Mouse (Mus musculus) liver, embryonic 15.5 days (tissue): ENCODE measurements around the gene Ccnl2. TPM values are rescaled to one million over a fixed set of nuclear protein-coding genes. Genes with fewer than 3 reads are reported as not detected.

Experiments used
- ATAC-seq: fragments of 200-750 bp; cut with Nextera tagmentation; 2 replicates; pipeline ENCODE4 v1.8.0; 2017; ENCODE audit warnings: moderate number of reproducible peaks, mild to moderate bottlenecking, moderate library complexity; ENCODE audit not compliant: insufficient read depth
- H3K27ac ChIP-seq: fragments of 300-500 bp; sonication (generic); replicated peaks from 2 replicates; pipeline ENCODE4 v1.5.1; 2015; ENCODE audit warnings: mild to moderate bottlenecking, inconsistent platforms
- H3K27me3 ChIP-seq: fragments of 300-500 bp; sonication (generic); 2 replicates; pipeline ENCODE4 v1.6.1; 2015; ENCODE audit warnings: mild to moderate bottlenecking, inconsistent platforms
- H3K36me3 ChIP-seq: fragments of 300-500 bp; sonication (generic); replicated peaks from 2 replicates; pipeline ENCODE4 v1.6.1; 2015; ENCODE audit warnings: moderate library complexity, mild to moderate bottlenecking, inconsistent platforms
- H3K4me1 ChIP-seq: fragments of 300-500 bp; sonication (generic); replicated peaks from 2 replicates; pipeline ENCODE4 v1.6.1; 2015; ENCODE audit warnings: inconsistent platforms
- H3K4me2 ChIP-seq: fragments of 300-500 bp; sonication (generic); 2 replicates; pipeline ENCODE4 v1.6.1; 2015; ENCODE audit warnings: moderate library complexity, mild to moderate bottlenecking, inconsistent platforms
- H3K4me3 ChIP-seq: fragments of 300-500 bp; sonication (generic); replicated peaks from 2 replicates; pipeline ENCODE4 v1.5.1; 2015; ENCODE audit warnings: mild to moderate bottlenecking, inconsistent platforms
- H3K9ac ChIP-seq: fragments of 300-500 bp; sonication (generic); 2 replicates; pipeline ENCODE4 v1.6.1; 2015; ENCODE audit warnings: moderate library complexity, mild to moderate bottlenecking, inconsistent platforms
- H3K9me3 ChIP-seq: fragments of 300-500 bp; sonication (generic); replicated peaks from 2 replicates; pipeline ENCODE4 v1.6.1; 2016; ENCODE audit warnings: inconsistent platforms
- WGBS: fragments of 180-500 bp; shearing (Covaris S2); methylation state at CpG from one replicate; pipeline ENCODE4 v1.1.7; 2015; ENCODE audit warnings: mixed read lengths; ENCODE audit not compliant: insufficient replicate concordance; 5-methylcytosine and 5-hydroxymethylcytosine counted together
- polyA plus RNA-seq: library from polyadenylated mRNA; unstranded; fragments of >200 nt; fragmentation: Nextera tagmentation; extraction: Ambion mirVana; gene quantifications from 2 replicates; pipeline ENCODE4 v1.2.1, GENCODE M21; 2015

The Ccnl2 gene
- 65.6 and 77.1 TPM in 2 replicates for polyA plus RNA-seq

- H3K4me3 ChIP-seq = peak within 1 kb of the TSS; percentile 96
- no peaks in the 10 kb centered on the region for H3K9me3 ChIP-seq
- H3K4me1 ChIP-seq = peaks cover 34% of the 10 kb centered on the region
- H3K9ac ChIP-seq = peak within 1 kb of the TSS; percentile 99
- H3K27ac ChIP-seq = peak within 1 kb of the TSS; percentile 89
- ATAC-seq = peak; percentile 99
- peak within 1 kb of the TSS; percentile 78 for H3K4me2 ChIP-seq
- under 1% methylated on average over 59 of the region's 60 CpGs for WGBS
- H3K36me3 ChIP-seq = peaks cover 79% of the 10 kb centered on the region
- no peaks in the 10 kb centered on the region for H3K27me3 ChIP-seq
These were observed at the start of gene Ccnl2 for GRCm38 (mm10) chr4:155811929-155812664. Gene Ccnl2, plus strand, starts transcription at chr4:155812489.

- Histone ChIP-seq H3K36me3 (no peaks in the 10 kb centered on the region), H3K4me2 (peak overlapping the region; percentile 90), H3K9ac (peak overlapping the region; percentile 67; the same call in 1 of the 2 replicates), H3K27ac (no peak overlapping the region), H3K27me3 (peaks cover 40% of the 10 kb centered on the region), H3K9me3 (no peaks in the 10 kb centered on the region), H3K4me3 (peak overlapping the region; percentile 67), H3K4me1 (peaks cover 21% of the 10 kb centered on the region)
- 61% methylated on average over 5 of the region's 5 CpGs for WGBS
- no peak for ATAC-seq
These were observed 42.8 kb upstream of the Ccnl2 start for GRCm38 (mm10) chr4:155769496-155769879.

DNA sequence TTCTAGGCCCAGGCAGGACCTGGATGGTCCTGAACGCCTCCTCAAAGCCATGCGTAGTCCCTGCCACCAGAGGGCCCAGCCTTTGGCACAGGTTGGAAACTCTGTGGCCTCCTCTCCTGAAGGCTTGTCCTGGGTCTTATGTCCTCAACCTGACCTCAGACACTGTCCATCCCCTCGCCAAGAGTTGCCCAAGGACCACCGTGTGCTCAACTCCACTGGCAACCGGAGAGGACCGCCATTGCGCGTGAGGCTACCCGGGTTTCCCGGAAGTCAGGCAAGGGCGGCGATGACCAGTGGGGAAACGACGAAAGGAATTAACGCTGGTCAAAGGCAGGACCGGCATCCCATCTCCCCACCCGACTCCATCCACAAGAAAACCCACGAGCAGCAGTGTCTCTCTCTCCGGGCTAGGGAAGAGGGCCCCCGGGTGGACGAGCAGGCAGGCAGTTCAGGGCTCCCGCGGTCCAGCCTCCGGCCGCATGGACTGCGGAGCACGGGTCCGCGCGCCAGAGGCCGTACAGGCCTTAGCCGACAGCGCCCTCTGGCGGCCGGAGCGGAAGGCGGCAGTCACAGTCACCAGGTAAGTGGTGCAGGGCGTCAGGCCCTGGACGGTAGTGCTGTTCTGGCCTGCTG, 42.3 kb upstream of the Ccnl2 start:
- Histone ChIP-seq H3K4me1 (peaks cover 26% of the 10 kb centered on the region), H3K4me2 (peak overlapping the region; percentile 90), H3K36me3 (no peaks in the 10 kb centered on the region), H3K4me3 (peak overlapping the region; percentile 67), H3K9ac (peak overlapping the region; percentile 67), H3K9me3 (no peaks in the 10 kb centered on the region), H3K27me3 (peaks cover 45% of the 10 kb centered on the region), H3K27ac (peak overlapping the region; percentile 61)
- WGBS = under 1% methylated on average over 39 of the region's 39 CpGs
- ATAC-seq = peak; percentile 84

DNA sequence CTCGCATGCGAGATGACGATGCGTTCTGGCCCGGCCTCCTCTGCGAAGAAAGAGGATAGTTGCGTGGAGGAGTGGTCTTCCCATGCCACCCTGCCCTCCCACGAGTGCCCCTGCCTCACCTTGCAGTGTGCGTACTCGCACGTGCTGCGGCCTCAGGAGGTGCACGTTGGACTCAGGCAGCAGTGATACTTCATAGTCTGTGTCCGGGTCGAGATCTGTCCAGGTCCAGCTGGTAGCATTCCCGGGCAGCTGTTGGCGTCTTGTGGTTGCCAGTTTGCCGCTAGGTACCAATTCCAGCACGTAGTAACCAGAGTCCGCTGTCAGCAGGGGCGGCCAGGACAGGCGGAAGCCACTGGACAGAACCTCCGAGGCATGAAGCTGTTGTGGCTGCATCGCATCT, 41.7 kb upstream of the Ccnl2 start:
- Histone ChIP-seq H3K27ac (no peak overlapping the region), H3K4me2 (peak overlapping the region; percentile 90), H3K9ac (peak overlapping the region; percentile 67; the same call in 1 of the 2 replicates), H3K9me3 (no peaks in the 10 kb centered on the region), H3K36me3 (no peaks in the 10 kb centered on the region), H3K4me1 (peaks cover 31% of the 10 kb centered on the region), H3K27me3 (peaks cover 51% of the 10 kb centered on the region), H3K4me3 (peak overlapping the region; percentile 67)
- WGBS = 57% methylated on average over 24 of the region's 24 CpGs
- ATAC-seq = no peak

DNA sequence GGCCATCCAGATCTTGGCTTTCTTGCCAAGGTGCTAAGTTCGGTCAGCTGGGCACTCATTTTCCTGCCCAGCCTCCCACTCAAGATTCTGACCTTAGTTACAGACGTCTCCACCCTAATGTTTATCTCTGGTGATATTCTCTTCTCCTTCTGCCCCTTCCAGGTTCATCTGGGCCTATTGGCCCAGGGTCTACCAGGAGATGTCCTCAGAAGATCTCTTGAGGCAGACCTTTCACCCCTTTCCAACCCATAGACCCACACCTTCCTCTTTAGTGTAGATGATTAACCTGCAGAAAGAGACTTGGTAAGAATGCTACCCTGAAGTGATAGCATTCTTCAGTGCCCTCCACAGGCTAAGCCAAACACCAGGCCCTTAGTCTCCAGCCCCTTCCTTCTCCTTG, 40.6 kb upstream of the Ccnl2 start:
- 62% methylated on average over 2 of the region's 2 CpGs for WGBS
- H3K27me3 ChIP-seq = peaks cover 61% of the 10 kb centered on the region
- H3K4me1 ChIP-seq = peaks cover 34% of the 10 kb centered on the region
- no peak overlapping the region for H3K9ac ChIP-seq
- no peaks in the 10 kb centered on the region for H3K9me3 ChIP-seq
- no peak overlapping the region for H3K27ac ChIP-seq
- no peak overlapping the region for H3K4me2 ChIP-seq
- no peak for ATAC-seq
- no peak overlapping the region for H3K4me3 ChIP-seq
- H3K36me3 ChIP-seq = no peaks in the 10 kb centered on the region

DNA sequence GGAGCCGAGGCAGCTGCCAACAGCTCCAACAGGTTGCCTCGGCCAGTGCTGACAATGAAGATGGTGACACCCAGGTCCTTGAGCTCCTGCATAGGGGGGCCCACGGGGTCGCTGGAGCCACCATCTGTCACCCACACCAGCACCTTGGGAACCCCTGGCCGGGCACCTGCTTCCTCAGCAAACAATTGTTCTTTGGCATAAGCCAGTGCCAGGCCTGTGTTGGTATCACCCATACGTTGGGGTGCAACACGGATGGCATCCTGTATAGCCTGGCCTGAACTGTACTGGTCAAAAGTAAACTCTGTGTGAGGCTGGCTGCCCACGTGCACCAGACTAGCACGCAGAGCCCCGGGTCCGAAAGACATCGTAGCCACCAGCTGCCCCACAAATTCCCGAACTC, 39.5 kb upstream of the Ccnl2 start:
- 72% methylated on average over 13 of the region's 13 CpGs for WGBS
- H3K4me3 ChIP-seq = no peak overlapping the region
- no peak overlapping the region for H3K4me2 ChIP-seq
- H3K9me3 ChIP-seq = no peaks in the 10 kb centered on the region
- H3K36me3 ChIP-seq = no peaks in the 10 kb centered on the region
- ATAC-seq = no peak
- H3K27me3 ChIP-seq = peaks cover 68% of the 10 kb centered on the region
- H3K4me1 ChIP-seq = peaks cover 39% of the 10 kb centered on the region
- no peak overlapping the region for H3K9ac ChIP-seq
- H3K27ac ChIP-seq = no peak overlapping the region

DNA sequence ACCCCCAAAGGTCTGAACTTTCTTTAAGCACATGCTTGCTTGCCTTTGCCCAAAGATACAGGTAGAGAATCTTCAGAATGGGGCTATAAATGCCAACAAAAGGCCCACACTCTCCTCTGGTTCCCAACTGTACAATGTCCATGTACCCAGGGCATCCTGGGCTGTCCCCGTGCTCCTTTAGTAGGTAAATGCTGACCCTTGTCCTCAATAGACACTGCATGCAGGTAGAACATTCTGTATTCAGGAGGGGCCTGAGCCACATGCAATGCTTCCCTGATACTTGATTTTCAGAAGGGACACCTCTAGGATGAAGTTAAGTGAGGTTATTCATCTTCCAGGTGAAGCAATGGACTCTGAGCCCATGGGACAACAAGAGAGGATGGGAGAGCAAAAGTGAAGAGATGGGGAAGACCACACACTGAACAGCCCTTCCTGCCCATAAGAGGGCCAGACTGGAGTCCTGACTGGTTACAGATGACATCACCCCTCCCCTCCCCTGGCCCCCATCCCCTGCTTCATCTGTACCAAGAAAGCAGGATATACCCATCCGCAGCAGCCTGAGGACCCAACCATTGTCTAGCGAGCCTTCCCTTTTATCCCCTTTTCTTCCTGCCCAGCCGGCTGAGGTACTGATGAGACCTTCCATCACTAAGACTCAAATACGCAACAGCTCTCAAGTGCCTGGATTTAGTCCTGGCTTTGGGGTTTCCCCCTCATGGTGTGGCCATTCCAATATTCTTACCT, 38.8 kb upstream of the Ccnl2 start:
- Histone ChIP-seq H3K9me3 (no peaks in the 10 kb centered on the region), H3K4me2 (peak overlapping the region; percentile 70; the same call in 1 of the 2 replicates), H3K27me3 (peaks cover 70% of the 10 kb centered on the region), H3K4me1 (peaks cover 39% of the 10 kb centered on the region), H3K9ac (no peak overlapping the region), H3K27ac (no peak overlapping the region), H3K4me3 (no peak overlapping the region), H3K36me3 (no peaks in the 10 kb centered on the region)
- WGBS = 36% methylated on average over 5 of the region's 5 CpGs
- ATAC-seq = no peak

- WGBS = 2% methylated on average over 35 of the region's 35 CpGs
- Histone ChIP-seq H3K9me3 (no peaks in the 10 kb centered on the region), H3K27me3 (peaks cover 70% of the 10 kb centered on the region), H3K4me1 (peaks cover 38% of the 10 kb centered on the region), H3K36me3 (no peaks in the 10 kb centered on the region), H3K27ac (no peak within 1 kb of the TSS), H3K9ac (0 out of 2 replicates have a peak within 1 kb of the TSS, but pooled peaks have one; percentile 15), H3K4me2 (peak within 1 kb of the TSS; percentile 70), H3K4me3 (peak within 1 kb of the TSS; percentile 37)
- ATAC-seq = peak; percentile 53
These were observed 38.0 kb upstream of the Ccnl2 start, which contains the start of gene Vwa1 for GRCm38 (mm10) chr4:155774280-155774754. Gene Vwa1, minus strand, starts transcription at chr4:155774698.

DNA sequence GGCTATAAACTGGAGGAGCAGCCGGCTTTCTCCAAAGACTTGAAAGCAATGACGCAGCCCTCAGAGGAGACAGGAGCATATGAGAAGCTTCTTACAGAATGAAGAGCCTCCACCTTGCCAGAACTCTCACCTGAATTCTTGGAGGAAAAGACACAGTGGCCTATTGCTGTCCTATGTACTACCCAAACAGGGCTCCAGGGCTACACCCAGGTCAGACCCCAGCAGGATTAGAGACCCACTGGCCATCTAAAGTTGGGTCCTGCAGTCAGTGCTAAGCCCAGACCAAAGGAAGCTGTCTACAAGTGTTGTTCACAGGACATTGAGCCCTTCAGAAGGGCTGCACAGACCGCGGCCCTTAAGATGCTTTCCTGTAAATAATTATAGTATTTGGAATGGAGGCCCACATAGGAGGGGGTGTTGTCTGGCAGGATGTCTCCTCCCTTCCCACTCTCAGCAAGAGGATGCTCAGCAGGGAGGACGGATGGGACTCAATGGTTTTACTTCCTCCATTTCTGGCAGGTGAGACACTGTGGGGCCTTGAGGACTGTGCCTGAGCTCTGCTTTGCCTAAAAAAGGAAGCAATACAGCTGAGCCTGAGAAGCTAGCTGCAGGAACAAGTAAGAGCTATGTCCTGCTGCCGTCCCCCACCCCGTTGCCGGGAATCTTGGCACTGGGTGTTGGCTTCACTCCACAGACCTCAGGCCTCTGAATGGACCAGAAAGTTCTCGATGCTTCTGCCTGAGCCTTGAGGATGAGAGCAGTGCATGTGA, 37.1 kb upstream of the Ccnl2 start:
- Histone ChIP-seq H3K9me3 (no peaks in the 10 kb centered on the region), H3K4me1 (peaks cover 30% of the 10 kb centered on the region), H3K4me2 (peak overlapping the region; percentile 70; the same call in 1 of the 2 replicates), H3K36me3 (no peaks in the 10 kb centered on the region), H3K27me3 (peaks cover 76% of the 10 kb centered on the region), H3K4me3 (peak overlapping the region; percentile 37), H3K27ac (no peak overlapping the region), H3K9ac (no peak overlapping the region)
- WGBS = 38% methylated on average over 9 of the region's 9 CpGs
- ATAC-seq = no peak

DNA sequence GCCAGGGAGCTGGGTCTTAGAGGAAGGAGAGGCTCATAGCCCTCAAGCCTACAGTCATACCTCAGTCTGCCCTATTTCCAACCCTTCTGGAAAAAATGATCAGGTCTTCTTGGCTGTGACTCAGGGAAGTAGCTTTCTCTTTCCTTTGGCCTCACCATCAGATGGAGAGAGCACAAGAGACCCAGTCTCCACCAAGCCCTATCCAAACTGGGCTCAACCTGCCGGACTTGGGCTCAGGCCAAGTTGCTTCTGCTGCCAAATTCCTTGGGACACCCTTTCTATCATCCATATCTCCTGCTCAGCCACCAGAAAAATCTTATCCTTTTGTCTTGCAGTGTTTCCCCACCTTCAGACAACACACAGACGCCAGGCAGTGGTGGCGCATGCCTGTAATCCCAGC, 36.4 kb upstream of the Ccnl2 start:
- H3K36me3 ChIP-seq = no peaks in the 10 kb centered on the region
- peaks cover 75% of the 10 kb centered on the region for H3K27me3 ChIP-seq
- H3K4me1 ChIP-seq = peaks cover 24% of the 10 kb centered on the region
- H3K9ac ChIP-seq = no peak overlapping the region
- no peak overlapping the region for H3K4me3 ChIP-seq
- H3K9me3 ChIP-seq = no peaks in the 10 kb centered on the region
- no peak overlapping the region for H3K27ac ChIP-seq
- H3K4me2 ChIP-seq = no peak overlapping the region
- WGBS = 71% methylated on average over 3 of the region's 3 CpGs
- no peak for ATAC-seq
